Mouse (Mus musculus) myocyte (in vitro differentiated cells): ENCODE data around the gene Ankra2. TPM values are rescaled to one million over a fixed set of nuclear protein-coding genes. Genes with fewer than 3 reads are reported as not detected.

Experiments used
- H3K27me3 ChIP-seq: one replicate; pipeline ENCODE4 v1.6.1; 2011; ENCODE audit not compliant: control insufficient read depth, insufficient read depth, insufficient read length
- H3K36me3 ChIP-seq: one replicate; pipeline ENCODE4 v1.6.1; 2011; ENCODE audit not compliant: control insufficient read depth, insufficient read depth
- H3K4me2 ChIP-seq: one replicate; pipeline ENCODE4 v1.6.1; 2011; ENCODE audit warnings: low read depth, control low read depth
- H3K4me3 ChIP-seq: one replicate; pipeline ENCODE4 v1.5.1; 2011; ENCODE audit warnings: mild to moderate bottlenecking, control low read depth, moderate library complexity
- H3K79me2 ChIP-seq: one replicate; pipeline ENCODE4 v1.6.1; 2011; ENCODE audit not compliant: control insufficient read depth, insufficient read depth
- H3ac ChIP-seq: one replicate; pipeline ENCODE4 v1.6.1; 2011; ENCODE audit not compliant: control insufficient read depth, insufficient read length
- CEBPB ChIP-seq: IDR thresholded peaks from 2 replicates; pipeline ENCODE4 v1.6.1; 2011; ENCODE audit warnings: mild to moderate bottlenecking, moderate library complexity; ENCODE audit not compliant: poor library complexity, insufficient read depth, severe bottlenecking
- E2F4 ChIP-seq: IDR thresholded peaks from one replicate; pipeline ENCODE4 v1.6.1; 2011; ENCODE audit warnings: mild to moderate bottlenecking, control low read depth, moderate library complexity; ENCODE audit not compliant: insufficient read depth
- MAX ChIP-seq: IDR thresholded peaks from one replicate; pipeline ENCODE4 v1.6.1; 2011; ENCODE audit warnings: low read depth, mild to moderate bottlenecking, control low read depth
- MYOD1 ChIP-seq, 3 experiments: IDR thresholded peaks; one replicate each; pipeline ENCODE4 v1.6.1; 2011; ENCODE audit warnings: control low read depth in 2 of 3, low read depth in 2 of 3, mild to moderate bottlenecking in 2 of 3, moderate library complexity in 1 of 3; ENCODE audit not compliant: insufficient read length in 2 of 3, control insufficient read depth in 1 of 3
- MYOG ChIP-seq, 3 experiments: IDR thresholded peaks; one replicate each; pipeline ENCODE4 v1.6.1; 2011; ENCODE audit warnings: control low read depth in 2 of 3, low read depth in 2 of 3, mild to moderate bottlenecking in 2 of 3; ENCODE audit not compliant: insufficient read length in 2 of 3, control insufficient read depth in 1 of 3, insufficient read depth in 1 of 3
- POLR2A ChIP-seq: IDR thresholded peaks from one replicate; pipeline ENCODE4 v1.6.1; 2011; ENCODE audit warnings: low read depth, mild to moderate bottlenecking, control low read depth, moderate library complexity; ENCODE audit not compliant: insufficient read length
- POLR2AphosphoS2 ChIP-seq: IDR thresholded peaks from one replicate; pipeline ENCODE4 v1.6.1; 2011; ENCODE audit warnings: low read depth, control low read depth; ENCODE audit not compliant: insufficient read length
- REST ChIP-seq: IDR thresholded peaks from one replicate; pipeline ENCODE4 v1.6.1; 2011; ENCODE audit warnings: mild to moderate bottlenecking, control low read depth, moderate library complexity; ENCODE audit not compliant: insufficient read depth, insufficient read length
- SRF ChIP-seq: IDR thresholded peaks from one replicate; pipeline ENCODE4 v1.6.1; 2011; ENCODE audit warnings: low read depth; ENCODE audit not compliant: control insufficient read depth, insufficient read length
- TCF12 ChIP-seq: IDR thresholded peaks from one replicate; pipeline ENCODE4 v1.6.1; 2011; ENCODE audit warnings: mild to moderate bottlenecking, control low read depth; ENCODE audit not compliant: poor library complexity, insufficient read depth, severe bottlenecking
- TCF3 ChIP-seq: IDR thresholded peaks from one replicate; pipeline ENCODE4 v1.6.1; 2011; ENCODE audit warnings: low read depth, control low read depth; ENCODE audit not compliant: insufficient read length
- USF1 ChIP-seq: IDR thresholded peaks from one replicate; pipeline ENCODE4 v1.6.1; 2011; ENCODE audit warnings: low read depth, mild to moderate bottlenecking, control low read depth, moderate library complexity
- polyA plus RNA-seq: library from polyadenylated mRNA; unstranded; fragments of >200 nt; fragmentation: generic; extraction: Trizol; gene quantifications from one replicate; pipeline ENCODE4 v1.2.1, GENCODE M21; 2012; ENCODE audit warnings: missing spikeins

The Ankra2 gene
- polyA plus RNA-seq, 1 experiment, result 9.0 TPM

- peak within 1 kb of the TSS; percentile 78 for H3K4me3 ChIP-seq
- no peaks in the 10 kb centered on the region for H3K27me3 ChIP-seq
- H3K79me2 ChIP-seq, result peaks cover 48% of the 10 kb centered on the region
- H3K4me2 ChIP-seq, result peak within 1 kb of the TSS; percentile 98
- H3K36me3 ChIP-seq, result peaks cover 34% of the 10 kb centered on the region
- H3ac ChIP-seq, result peak within 1 kb of the TSS; percentile 100
- TF ChIP-seq POLR2A (peak; percentile 59), SRF (no peak)
Observed at GRCm38 (mm10) chr13:98316480-98317245, 53.8 kb downstream of the Ankra2 start, which contains the start of gene Btf3. TSS of gene Btf3 (minus strand) at chr13:98317006.

GRCm38 (mm10) chr13:98317246-98317677, 54.4 kb downstream of the Ankra2 start:
- H3ac ChIP-seq, result peak overlapping the region; percentile 100
- TF ChIP-seq USF1 (no peak), SRF (no peak), E2F4 (no peak), TCF12 (no peak), POLR2A (no peak), REST (no peak), MYOG (IDR thresholded peaks at IDR 0.05; ENCODE audit: control insufficient read depth in 1 of 3, insufficient read depth in 1 of 3, insufficient read length in 2 of 3, low read depth in 2 of 3) (no peak), CEBPB (no peak), MYOD1 (IDR thresholded peaks at IDR 0.05; ENCODE audit: control insufficient read depth in 1 of 3, insufficient read length in 2 of 3, low read depth in 2 of 3) (no peak), POLR2AphosphoS2 (no peak), TCF3 (no peak), MAX (no peak)
- peaks cover 28% of the 10 kb centered on the region for H3K36me3 ChIP-seq
- H3K4me2 ChIP-seq, result peak overlapping the region; percentile 98
- no peaks in the 10 kb centered on the region for H3K27me3 ChIP-seq
- H3K4me3 ChIP-seq, result peak overlapping the region; percentile 78
- peaks cover 43% of the 10 kb centered on the region for H3K79me2 ChIP-seq

- no peak overlapping the region for H3ac ChIP-seq
- no peaks in the 10 kb centered on the region for H3K27me3 ChIP-seq
- TF ChIP-seq MAX (no peak), CEBPB (no peak), TCF3 (no peak), REST (no peak), MYOG (IDR thresholded peaks at IDR 0.05; ENCODE audit: control insufficient read depth in 1 of 3, insufficient read depth in 1 of 3, insufficient read length in 2 of 3, low read depth in 2 of 3) (no peak), TCF12 (no peak), SRF (no peak), USF1 (no peak), POLR2A (no peak), MYOD1 (IDR thresholded peaks at IDR 0.05; ENCODE audit: control insufficient read depth in 1 of 3, insufficient read length in 2 of 3, low read depth in 2 of 3) (no peak), E2F4 (no peak), POLR2AphosphoS2 (no peak)
- peak overlapping the region; percentile 98 for H3K4me2 ChIP-seq
- peaks cover 21% of the 10 kb centered on the region for H3K36me3 ChIP-seq
- H3K4me3 ChIP-seq, result peak overlapping the region; percentile 78
- peaks cover 37% of the 10 kb centered on the region for H3K79me2 ChIP-seq
Observed at GRCm38 (mm10) chr13:98317911-98318310, 55.0 kb downstream of the Ankra2 start.

Other genes with a start within 250 kb of the Ankra2 start
- gene Arhgef28, start 56.6 kb upstream of the Ankra2 start, polyA plus RNA-seq, result 0.76 TPM
- gene Utp15, start within 50 bp of the Ankra2 start, polyA plus RNA-seq, result 7.3 TPM
- not detected for gene Gm21976, start 16.8 kb downstream of the Ankra2 start, polyA plus RNA-seq
- gene Btf3, start 53.9 kb downstream of the Ankra2 start, polyA plus RNA-seq, result 1,134 TPM
- gene Foxd1, start 91.2 kb downstream of the Ankra2 start, polyA plus RNA-seq, result 0.37 TPM
- gene Gm10320, start 228.9 kb downstream of the Ankra2 start, polyA plus RNA-seq, result 1.8 TPM